Mouse (Mus musculus) lung, postnatal 10 days (tissue): Measurements from ENCODE around the gene Sltm.
"Not testable (repeated sequence)": the region's sequence is repeated elsewhere in the genome, so short reads cannot be mapped to it uniquely, and the experiment has no call there.

Experiments
- DNase-seq: peaks from one replicate; pipeline ENCODE4 v3.0.0; 2021

Gene Sltm

GRCm38 (mm10) chr9:70542305-70543041 lies at the start of gene Sltm:
Gene Sltm, plus strand, starts transcription at chr9:70542754.
- DNase-seq, result peak; percentile 99

- DNase-seq, result no peak
Observed at GRCm38 (mm10) chr9:70493038-70493437, 49.5 kb upstream of the Sltm start.

GRCm38 (mm10) chr9:70496990-70497389 lies 45.6 kb upstream of the Sltm start:
- no peak for DNase-seq

DNA sequence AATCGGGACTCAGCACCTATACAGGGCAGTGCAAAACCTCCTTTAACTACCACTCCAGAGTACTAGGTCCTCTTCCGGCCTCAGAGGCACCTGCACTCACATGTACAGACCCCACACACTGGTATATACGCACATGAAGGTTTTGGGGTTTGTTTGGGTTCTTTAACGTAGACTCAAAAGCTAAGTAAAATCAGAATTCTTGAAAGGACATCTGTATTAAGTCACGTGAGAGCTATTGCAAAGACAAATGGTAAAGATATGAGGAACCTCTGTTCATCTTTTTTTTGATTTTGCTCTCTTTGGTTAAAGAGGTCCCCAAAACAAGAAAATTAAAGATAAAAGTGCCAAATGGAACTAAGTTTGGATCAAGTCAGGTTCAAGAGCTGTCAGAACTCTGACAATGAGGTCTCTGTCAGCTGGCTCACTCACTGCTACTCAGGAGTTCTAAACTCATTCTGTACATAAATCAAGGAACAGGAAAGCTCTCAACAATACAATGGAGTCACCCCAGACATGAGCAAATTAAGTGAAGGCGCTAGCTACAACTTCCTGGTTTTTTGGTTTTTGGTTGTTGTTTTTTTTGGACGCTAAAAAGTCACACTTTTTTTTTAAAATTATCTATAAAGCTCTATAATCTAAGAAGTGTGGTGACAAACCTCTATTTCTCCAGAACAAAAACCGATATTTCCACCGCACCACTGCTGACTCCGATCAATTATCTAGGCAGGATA lies 40.1 kb upstream of the Sltm start:
- no peak for DNase-seq

GRCm38 (mm10) chr9:70503015-70503603 lies 39.4 kb upstream of the Sltm start:
- DNase-seq, result peak; percentile 73

DNA sequence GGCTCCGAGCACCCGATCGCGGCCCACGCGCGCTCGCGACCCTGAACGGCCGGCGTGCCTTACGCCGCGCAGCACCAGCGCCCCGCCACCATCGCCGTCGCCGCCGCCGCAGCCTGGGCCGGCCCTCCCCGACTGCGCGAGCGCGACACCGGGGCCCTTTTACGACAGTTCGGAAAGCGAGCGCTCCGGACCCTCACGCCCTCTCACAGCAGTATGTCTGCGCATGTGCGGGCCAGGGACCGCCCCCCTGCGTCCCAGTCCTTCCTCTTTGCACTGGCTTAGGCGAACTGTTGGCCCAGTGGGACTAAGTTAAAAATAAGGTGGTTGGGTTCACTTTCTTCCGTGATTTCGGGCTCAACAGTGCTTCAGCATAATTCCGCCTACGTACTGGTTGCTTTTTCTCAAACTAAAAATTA lies 38.9 kb upstream of the Sltm start, which contains the start of gene Rnf111:
TSS of gene Rnf111 (minus strand) at position 100 of the 416 bp plus-strand sequence.
- peak; percentile 99 for DNase-seq

DNA sequence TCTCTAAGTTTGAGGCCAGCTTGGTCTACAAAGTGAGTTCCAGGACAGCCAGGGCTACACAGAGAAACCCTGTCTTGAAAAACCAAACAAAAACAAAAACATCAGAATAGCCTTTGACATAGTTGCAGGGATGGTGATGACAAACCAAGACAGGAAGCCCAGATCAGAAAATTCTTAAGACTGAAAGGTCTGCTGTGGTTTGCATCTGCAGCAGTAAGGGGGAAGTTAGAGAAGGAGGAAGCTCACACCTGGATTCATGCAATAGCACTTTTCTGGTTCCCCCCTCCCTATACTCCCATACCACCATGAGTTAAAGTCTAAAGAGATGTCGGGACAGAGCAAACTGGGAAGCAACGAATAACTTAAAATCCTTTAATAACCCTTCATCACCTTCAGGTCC lies 36.4 kb upstream of the Sltm start:
- no peak for DNase-seq

- no peak for DNase-seq
Observed at GRCm38 (mm10) chr9:70506787-70507186, 35.8 kb upstream of the Sltm start.

GRCm38 (mm10) chr9:70509906-70510525 lies 32.5 kb upstream of the Sltm start:
- DNase-seq, result peak; percentile 45

- DNase-seq, result peak; percentile 25
Observed at GRCm38 (mm10) chr9:70510998-70511583, 31.5 kb upstream of the Sltm start.

- DNase-seq, result no peak
Observed at GRCm38 (mm10) chr9:70511681-70512080, 30.9 kb upstream of the Sltm start.

DNA sequence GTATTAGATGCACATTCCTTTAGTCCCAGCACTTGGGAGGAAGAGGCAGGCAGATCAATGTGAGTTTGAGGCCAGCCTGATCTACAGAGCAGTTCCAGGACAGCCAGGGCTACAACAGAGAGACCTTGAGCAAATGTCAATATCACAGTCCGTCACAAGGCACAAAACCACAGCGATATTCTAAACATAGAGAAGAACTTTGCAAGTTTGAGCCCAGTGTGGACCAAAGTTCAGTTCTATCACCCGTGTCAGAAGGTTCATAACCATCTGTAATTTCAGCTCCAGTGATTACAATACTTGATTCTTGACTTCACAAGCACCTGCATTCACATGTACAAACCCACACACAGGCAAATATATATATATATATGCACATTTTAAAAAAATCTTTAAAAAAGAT lies 21.9 kb upstream of the Sltm start:
- DNase-seq, result no peak

DNA sequence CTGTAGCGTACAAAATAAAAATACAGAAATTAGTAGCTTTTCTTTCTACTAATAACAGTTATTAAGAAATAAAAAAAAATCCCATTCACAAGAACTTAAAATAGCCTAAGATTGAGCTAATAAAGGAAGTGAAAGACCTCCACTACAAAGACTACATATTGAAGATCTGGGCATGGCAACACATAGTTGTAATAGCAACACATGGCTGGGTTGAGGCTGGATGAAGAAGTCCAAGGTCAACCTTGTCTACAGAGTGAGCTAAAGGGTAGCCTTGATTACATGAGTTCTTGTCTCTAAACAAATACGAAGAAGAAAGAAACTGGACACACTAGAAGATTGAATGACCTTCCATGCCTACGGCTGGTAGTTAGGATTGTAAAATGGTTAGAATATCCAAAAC lies 18.7 kb upstream of the Sltm start:
- no peak for DNase-seq

DNA sequence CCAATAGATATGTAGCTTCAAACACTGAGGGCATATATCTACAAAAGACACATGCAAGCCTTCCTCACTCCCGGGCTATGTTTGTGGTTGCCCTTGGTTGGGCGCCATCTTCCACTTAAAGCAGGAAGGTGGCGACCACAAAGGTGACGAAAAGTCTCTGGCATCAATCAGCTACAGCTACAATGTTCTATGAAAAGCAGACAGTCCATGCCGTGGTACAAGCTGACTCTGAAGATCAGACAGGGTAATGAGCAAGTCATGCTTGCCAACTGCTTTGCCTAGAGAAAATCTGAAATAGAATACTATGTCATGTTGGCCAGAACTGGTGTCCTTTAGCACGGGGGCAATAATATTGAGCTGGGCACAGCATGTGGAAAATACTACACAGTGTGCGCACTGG lies 18.2 kb upstream of the Sltm start:
- DNase-seq, result no peak

DNA sequence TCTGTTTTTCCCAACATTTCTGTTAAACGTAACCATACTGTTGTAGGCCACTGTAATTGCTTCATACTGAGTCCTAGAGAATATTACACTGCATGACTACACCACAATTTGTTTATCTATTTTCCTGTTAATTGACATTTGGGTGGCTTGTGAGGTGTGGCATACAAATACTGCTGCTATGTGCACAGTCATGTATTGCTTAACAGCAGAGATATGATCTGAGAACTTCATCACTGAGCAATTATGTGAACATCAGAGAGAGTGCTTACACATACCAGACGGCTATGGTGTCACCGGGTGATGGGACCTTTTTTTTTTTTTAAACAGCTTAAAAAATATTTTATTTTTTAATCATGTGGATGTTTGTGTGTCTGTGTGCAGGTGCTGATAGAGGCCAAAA lies 9.2 kb upstream of the Sltm start:
- DNase-seq, result no peak

DNA sequence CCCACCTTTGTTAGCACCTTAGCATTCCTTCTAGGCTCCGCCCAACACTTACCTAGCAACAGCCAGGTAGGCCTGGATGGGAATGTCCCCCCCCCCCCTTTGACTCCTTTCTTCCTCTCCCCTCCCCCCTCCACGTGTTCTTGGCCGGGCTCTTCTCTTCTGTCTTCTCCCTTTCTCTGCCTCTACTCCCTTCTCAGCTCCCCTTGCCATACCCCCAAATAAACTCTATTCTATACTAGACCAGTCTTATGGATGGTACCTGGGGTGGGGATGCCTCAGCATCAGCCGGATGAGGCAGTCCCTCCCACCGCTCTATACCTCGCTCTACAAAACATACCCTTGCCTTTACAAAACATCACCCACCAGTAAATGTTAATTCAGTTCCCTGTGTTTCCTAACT lies 970 bp upstream of the Sltm start:
- DNase-seq, result peak; percentile 9

DNA sequence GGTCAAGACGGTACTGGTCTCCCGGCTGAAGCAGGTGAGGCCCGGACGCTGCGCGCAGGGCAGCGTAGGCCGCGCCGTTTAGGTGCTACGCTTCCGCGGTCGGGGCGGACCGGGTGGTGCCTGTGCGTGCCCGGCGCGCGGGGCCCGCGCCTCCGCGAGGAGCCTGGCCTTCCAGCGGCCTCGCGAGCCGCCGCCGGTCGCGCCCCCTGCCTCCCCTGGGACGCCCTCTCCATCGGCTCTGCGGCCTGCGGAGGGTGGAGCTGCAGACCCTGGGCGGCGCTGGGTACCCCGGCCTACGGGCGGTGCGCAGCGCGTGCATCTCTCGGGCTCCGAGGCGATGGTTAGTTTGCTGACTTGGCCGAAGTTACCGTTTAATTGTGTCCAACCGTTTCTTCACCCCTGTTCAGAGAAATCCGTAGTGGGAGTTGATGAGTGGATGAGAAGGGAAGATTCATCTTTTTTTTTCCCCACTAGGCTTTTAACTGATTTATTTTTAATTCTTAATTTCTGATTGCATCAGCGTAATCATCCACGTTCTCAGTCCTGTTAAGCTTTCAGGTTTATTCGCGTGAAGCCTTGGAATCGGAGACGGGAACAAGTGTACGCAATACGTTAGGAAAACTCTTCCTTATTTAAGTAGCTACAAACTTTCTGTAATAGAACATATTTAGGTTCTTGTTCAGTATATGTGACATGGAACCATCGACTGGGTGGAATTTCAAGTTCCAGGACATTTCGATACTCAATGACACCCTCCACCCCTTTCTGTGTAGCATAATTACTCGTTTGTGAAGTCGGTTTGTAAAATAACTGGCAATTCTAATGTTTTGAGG lies 710 bp downstream of the Sltm start:
- DNase-seq, result peak; percentile 74

DNA sequence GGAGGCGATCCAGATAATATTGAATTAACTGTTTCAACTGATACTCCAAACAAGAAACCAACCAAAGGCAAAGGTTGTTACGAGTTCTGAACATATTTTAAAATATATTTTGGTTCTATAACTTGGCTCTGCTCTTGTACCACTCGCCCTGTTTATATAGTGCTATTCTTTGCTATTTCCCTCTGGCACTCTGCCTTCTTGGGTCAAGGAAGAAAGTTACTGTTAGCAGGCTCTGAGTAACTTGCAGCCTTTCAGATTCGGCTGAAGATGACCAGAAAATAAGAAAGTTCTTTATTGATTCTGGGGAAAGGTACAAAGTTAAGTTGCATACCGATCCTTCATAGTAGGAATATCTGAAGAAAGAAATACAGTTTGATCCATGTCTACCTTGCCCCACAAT lies 1.4 kb downstream of the Sltm start:
- peak; percentile 10 for DNase-seq

GRCm38 (mm10) chr9:70544831-70545230 lies 2.3 kb downstream of the Sltm start:
- no peak for DNase-seq

GRCm38 (mm10) chr9:70546576-70546975 lies 4.0 kb downstream of the Sltm start:
- DNase-seq, result not testable (repeated sequence)

DNA sequence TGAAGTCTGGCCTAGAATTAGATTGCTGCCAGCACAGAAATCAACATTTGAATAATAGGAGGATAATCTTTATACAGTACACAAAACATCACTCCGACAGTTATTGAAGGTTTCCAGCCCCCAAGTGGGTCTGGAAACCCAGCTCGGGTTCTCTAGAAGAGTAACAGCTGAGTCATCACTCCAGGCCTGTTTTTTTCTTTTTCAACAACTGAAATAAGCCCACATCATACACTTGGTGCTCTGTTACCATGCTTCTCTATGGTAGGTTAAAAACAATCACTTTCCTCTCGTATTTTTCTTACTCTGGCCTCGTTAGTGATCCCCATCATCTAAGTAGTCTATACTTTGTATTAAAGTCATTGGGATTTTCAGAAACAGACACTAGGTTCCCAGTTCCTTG lies 5.8 kb downstream of the Sltm start:
- no peak for DNase-seq

DNA sequence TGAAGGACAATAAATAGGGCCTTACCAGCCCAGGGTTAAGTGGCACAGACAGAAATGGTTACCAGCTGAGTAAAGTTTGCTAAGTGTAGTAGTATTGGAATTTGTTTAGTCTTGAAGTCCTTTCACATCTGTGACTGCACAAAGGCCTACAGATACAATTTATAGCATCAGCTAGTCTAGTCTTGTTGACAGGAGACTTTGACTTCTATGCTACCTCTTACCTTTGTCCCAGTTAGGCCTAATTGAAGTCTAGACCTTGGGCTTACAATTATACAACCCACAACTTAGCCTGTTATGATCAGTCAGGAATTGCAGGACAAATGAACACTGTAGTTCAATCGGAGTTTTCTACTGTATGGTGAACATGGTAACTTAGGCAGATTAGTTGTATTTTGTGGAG lies 9.0 kb downstream of the Sltm start:
- no peak for DNase-seq
